Mouse (Mus musculus) forebrain, embryonic 14.5 days (tissue): ENCODE results near the gene Agpat3. TPM values are rescaled to one million over a fixed set of nuclear protein-coding genes. Genes with fewer than 3 reads are reported as not detected.

Source experiments
- ATAC-seq: fragments of 200-750 bp; cut with Nextera tagmentation; 2 replicates; pipeline ENCODE4 v1.8.0; 2017; ENCODE audit warnings: mild to moderate bottlenecking, moderate library complexity
- DNase-seq: peaks from one replicate; pipeline ENCODE4 v3.0.0-alpha.2; 2015; ENCODE audit warnings: low spot score
- H3K27ac ChIP-seq: fragments of 300-500 bp; sonication (generic); 2 replicates; pipeline ENCODE4 v1.5.1; 2014; ENCODE audit warnings: low read depth, mild to moderate bottlenecking, control low read depth, low read length, moderate library complexity
- H3K27me3 ChIP-seq: fragments of 300-500 bp; sonication (generic); replicated peaks from 2 replicates; pipeline ENCODE4 v1.6.1; 2014; ENCODE audit warnings: low read length, control low read depth, mixed read lengths; ENCODE audit not compliant: control insufficient read depth, insufficient read depth
- H3K36me3 ChIP-seq: fragments of 300-500 bp; sonication (generic); 2 replicates; pipeline ENCODE4 v1.6.1; 2014; ENCODE audit warnings: low read length, control low read depth; ENCODE audit not compliant: control insufficient read depth, insufficient read depth
- H3K4me1 ChIP-seq: fragments of 300-500 bp; sonication (generic); 2 replicates; pipeline ENCODE4 v1.6.1; 2014; ENCODE audit warnings: antibody characterized with exemption, low read length, control low read depth; ENCODE audit not compliant: control insufficient read depth, insufficient read depth
- H3K4me2 ChIP-seq: fragments of 300-500 bp; sonication (generic); 2 replicates; pipeline ENCODE4 v1.6.1; 2014; ENCODE audit warnings: mild to moderate bottlenecking, control low read depth, low read length
- H3K4me3 ChIP-seq: fragments of 300-500 bp; sonication (generic); 2 replicates; pipeline ENCODE4 v1.5.1; 2014; ENCODE audit warnings: low read depth, low read length, control low read depth
- H3K9ac ChIP-seq: fragments of 300-500 bp; sonication (generic); 2 replicates; pipeline ENCODE4 v1.6.1; 2014; ENCODE audit warnings: mild to moderate bottlenecking, low read length, control low read depth, moderate library complexity
- H3K9me3 ChIP-seq: fragments of 300-500 bp; sonication (generic); replicated peaks from 2 replicates; pipeline ENCODE4 v1.6.1; 2016; ENCODE audit warnings: low read length, control low read depth, mixed read lengths; ENCODE audit not compliant: control insufficient read depth
- WGBS: fragments of 180-500 bp; shearing (Covaris S2); extraction: QIAGEN DNeasy Blood & Tissue Kit; methylation state at CpG from one replicate; pipeline ENCODE4 v1.1.7; 2014; 5-methylcytosine and 5-hydroxymethylcytosine counted together
- polyA plus RNA-seq: library from polyadenylated mRNA; unstranded; fragments of >200 nt; fragmentation: Nextera tagmentation; extraction: Ambion mirVana; gene quantifications from 2 replicates; pipeline ENCODE4 v1.2.1, GENCODE M21; 2014

The Agpat3 gene
- polyA plus RNA-seq, 1 experiment from 2014 or later = 46.0 TPM

GRCm38 (mm10) chr10:78259230-78259629, 93.1 kb downstream of the Agpat3 start:
- no peak overlapping the region for H3K27ac ChIP-seq
- no peaks in the 10 kb centered on the region for H3K27me3 ChIP-seq
- no peak overlapping the region for H3K9ac ChIP-seq
- no peak overlapping the region for H3K4me3 ChIP-seq
- 80% methylated on average over 5 of the region's 5 CpGs for whole genome bisulfite sequencing
- no peaks in the 10 kb centered on the region for H3K4me1 ChIP-seq
- DNase-seq (no peak), ATAC-seq (no peak)
- H3K4me2 ChIP-seq = no peak overlapping the region
- no peaks in the 10 kb centered on the region for H3K9me3 ChIP-seq
- no peaks in the 10 kb centered on the region for H3K36me3 ChIP-seq

- Histone ChIP-seq H3K4me3 (no peak overlapping the region), H3K9ac (no peak overlapping the region), H3K9me3 (no peaks in the 10 kb centered on the region), H3K4me2 (no peak overlapping the region), H3K4me1 (no peaks in the 10 kb centered on the region), H3K36me3 (no peaks in the 10 kb centered on the region), H3K27ac (no peak overlapping the region), H3K27me3 (no peaks in the 10 kb centered on the region)
- 74% methylated on average over 6 of the region's 6 CpGs for WGBS
- no peak for DNase-seq
- ATAC-seq = no peak
Observed at GRCm38 (mm10) chr10:78258142-78258675, 94.1 kb downstream of the Agpat3 start.

GRCm38 (mm10) chr10:78255646-78256059, 96.6 kb downstream of the Agpat3 start:
- Histone ChIP-seq H3K4me3 (no peak overlapping the region), H3K9me3 (no peaks in the 10 kb centered on the region; the same call in 1 of the 2 replicates), H3K36me3 (no peaks in the 10 kb centered on the region), H3K27me3 (no peaks in the 10 kb centered on the region), H3K4me2 (no peak overlapping the region), H3K4me1 (no peaks in the 10 kb centered on the region), H3K27ac (no peak overlapping the region), H3K9ac (no peak overlapping the region)
- no peak for ATAC-seq
- 72% methylated on average over 4 of the region's 4 CpGs for WGBS
- no peak for DNase-seq

GRCm38 (mm10) chr10:78247206-78247605, 105.1 kb downstream of the Agpat3 start:
- H3K9me3 ChIP-seq = no peaks in the 10 kb centered on the region; the same call in 1 of the 2 replicates
- WGBS = 83% methylated on average over 3 of the region's 3 CpGs
- H3K9ac ChIP-seq = no peak overlapping the region
- DNase-seq (no peak), ATAC-seq (no peak)
- H3K27me3 ChIP-seq = no peaks in the 10 kb centered on the region
- no peaks in the 10 kb centered on the region for H3K36me3 ChIP-seq
- peaks cover 11% of the 10 kb centered on the region for H3K4me1 ChIP-seq
- H3K4me3 ChIP-seq = no peak overlapping the region
- H3K4me2 ChIP-seq = no peak overlapping the region
- H3K27ac ChIP-seq = no peak overlapping the region

- no peak for ATAC-seq
- 84% methylated on average over 4 of the region's 4 CpGs for WGBS
Observed at GRCm38 (mm10) chr10:78246725-78247124, 105.6 kb downstream of the Agpat3 start.

GRCm38 (mm10) chr10:78245225-78245547, 107.1 kb downstream of the Agpat3 start:
- peak; percentile 40 for ATAC-seq
- DNase-seq = peak; percentile 9
- WGBS = 19% methylated on average over 7 of the region's 7 CpGs
- Histone ChIP-seq H3K4me3 (peak overlapping the region; percentile 85), H3K4me2 (peak overlapping the region; percentile 91), H3K36me3 (no peaks in the 10 kb centered on the region), H3K27me3 (no peaks in the 10 kb centered on the region), H3K27ac (peak overlapping the region; percentile 76; the same call in 1 of the 2 replicates), H3K9me3 (no peaks in the 10 kb centered on the region), H3K4me1 (peaks cover 11% of the 10 kb centered on the region), H3K9ac (peak overlapping the region; percentile 85)

More at GRCm38 (mm10) chr10:78246725-78247124, 105.6 kb downstream of the Agpat3 start:
- no peaks in the 10 kb centered on the region for H3K27me3 ChIP-seq
- H3K4me2 ChIP-seq = no peak overlapping the region
- H3K27ac ChIP-seq = no peak overlapping the region
- DNase-seq = no peak
- no peak overlapping the region for H3K4me3 ChIP-seq
- no peak overlapping the region for H3K9ac ChIP-seq
- H3K36me3 ChIP-seq = no peaks in the 10 kb centered on the region
- H3K9me3 ChIP-seq = no peaks in the 10 kb centered on the region; the same call in 1 of the 2 replicates
- H3K4me1 ChIP-seq = peaks cover 11% of the 10 kb centered on the region

- ATAC-seq (peak; percentile 96), DNase-seq (peak; percentile 89)
- peak within 1 kb of the TSS; percentile 91 for H3K4me2 ChIP-seq
- peak within 1 kb of the TSS; percentile 85 for H3K9ac ChIP-seq
- peaks cover 11% of the 10 kb centered on the region for H3K4me1 ChIP-seq
- no peaks in the 10 kb centered on the region for H3K9me3 ChIP-seq
- WGBS = under 1% methylated on average over 53 of the region's 74 CpGs
- peak within 1 kb of the TSS; percentile 76; the same call in 1 of the 2 replicates for H3K27ac ChIP-seq
- peak within 1 kb of the TSS; percentile 85 for H3K4me3 ChIP-seq
- H3K27me3 ChIP-seq = no peaks in the 10 kb centered on the region
- H3K36me3 ChIP-seq = no peaks in the 10 kb centered on the region
Observed at GRCm38 (mm10) chr10:78244438-78245224, 107.7 kb downstream of the Agpat3 start, which contains the start of gene Trappc10. Trappc10 (minus strand) TSS chr10:78244641.

- DNase-seq = no peak
- Histone ChIP-seq H3K27me3 (no peaks in the 10 kb centered on the region), H3K4me1 (peaks cover 11% of the 10 kb centered on the region), H3K27ac (no peak overlapping the region; the same call in 1 of the 2 replicates), H3K4me3 (peak overlapping the region; percentile 85), H3K4me2 (peak overlapping the region; percentile 91), H3K9ac (peak overlapping the region; percentile 85), H3K36me3 (no peaks in the 10 kb centered on the region), H3K9me3 (no peaks in the 10 kb centered on the region)
- ATAC-seq = peak; percentile 53
- WGBS = 0% methylated on average over 24 of the region's 33 CpGs
Observed at GRCm38 (mm10) chr10:78244058-78244437, 108.2 kb downstream of the Agpat3 start.

GRCm38 (mm10) chr10:78238926-78239325, 113.4 kb downstream of the Agpat3 start:
- no peaks in the 10 kb centered on the region for H3K27me3 ChIP-seq
- H3K4me3 ChIP-seq = no peak overlapping the region
- no peak overlapping the region for H3K27ac ChIP-seq
- H3K4me1 ChIP-seq = peaks cover 11% of the 10 kb centered on the region
- no peak for DNase-seq
- no peak for ATAC-seq
- WGBS = 91% methylated on average over 6 of the region's 6 CpGs
- 0 out of 2 replicates have a peak, but pooled peaks cover 3% of the 10 kb centered on the region for H3K36me3 ChIP-seq
- H3K9me3 ChIP-seq = no peaks in the 10 kb centered on the region
- H3K4me2 ChIP-seq = no peak overlapping the region
- H3K9ac ChIP-seq = no peak overlapping the region
